Comparison of ENCODE assay signal across 8 mouse cellular contexts in genomic region chr9:3531521-3531965, GRCm38 (mm10). TPM values are rescaled to one million over a fixed set of nuclear protein-coding genes. Genes with fewer than 3 reads are reported as not detected.
DNase-seq lines count a peak whose midpoint lies in the region; ATAC-seq and TF ChIP-seq lines count a peak whose summit lies in the region.

No protein-coding gene starts in this region.

- H3K36me3 ChIP-seq in lung, postnatal 0 days (ENCODE audit: insufficient read depth, low read length), result no peaks in the 10 kb centered on the region
- H3K36me3 ChIP-seq in embryonic facial prominence, embryonic 12.5 days, result no peaks in the 10 kb centered on the region
- no peaks in the 10 kb centered on the region for H3K36me3 ChIP-seq in hindbrain, embryonic 13.5 days
- H3K36me3 ChIP-seq in neural tube, embryonic 15.5 days, result no peaks in the 10 kb centered on the region

- no peak for ATAC-seq in lung, postnatal 0 days
- ATAC-seq in embryonic facial prominence, embryonic 12.5 days (ENCODE audit: insufficient number of reproducible peaks, insufficient read depth, low FRiP score, low TSS enrichment), result 0 out of 2 replicates have a peak, but pooled peaks have one; percentile 44
- ATAC-seq in hindbrain, embryonic 13.5 days (ENCODE audit: low FRiP score), result peak; percentile 75
- peak; percentile 68 for ATAC-seq in neural tube, embryonic 15.5 days (ENCODE audit: low FRiP score)

- no peak for TF ChIP-seq CTCF in lung, postnatal 0 days (IDR thresholded peaks at IDR 0.05)

- TF ChIP-seq EP300 in lung, postnatal 0 days (IDR thresholded peaks at IDR 0.05), result no peak

- H3K9me3 ChIP-seq in lung, postnatal 0 days (ENCODE audit: low read length), result no peaks in the 10 kb centered on the region
- H3K9me3 ChIP-seq in embryonic facial prominence, embryonic 12.5 days, result no peaks in the 10 kb centered on the region
- H3K9me3 ChIP-seq in hindbrain, embryonic 13.5 days, result no peaks in the 10 kb centered on the region
- H3K9me3 ChIP-seq in neural tube, embryonic 15.5 days (replicated peaks), result no peaks in the 10 kb centered on the region

- 6% methylated on average over 15 of the region's 15 CpGs for WGBS in lung, postnatal 0 days
- 4% methylated on average over 15 of the region's 15 CpGs for WGBS in embryonic facial prominence, embryonic 12.5 days
- WGBS in hindbrain, embryonic 13.5 days, result under 1% methylated on average over 15 of the region's 15 CpGs
- whole genome bisulfite sequencing in neural tube, embryonic 15.5 days, result 3% methylated on average over 15 of the region's 15 CpGs

- intact Hi-C loops in left cerebral cortex, postnatal 4 days (cut with DNase I), result loop anchor here (10.0 kb wide), 1 partner anchor 773 kb away; the partner anchor contains the start of genes Aasdhppt and Kbtbd3

- peak overlapping the region; percentile 52 for H3K4me3 ChIP-seq in lung, postnatal 0 days (ENCODE audit: low read depth, low read length)
- H3K4me3 ChIP-seq in embryonic facial prominence, embryonic 12.5 days, result peak overlapping the region; percentile 71
- peak overlapping the region; percentile 85 for H3K4me3 ChIP-seq in hindbrain, embryonic 13.5 days
- H3K4me3 ChIP-seq in neural tube, embryonic 15.5 days (replicated peaks), result peak overlapping the region; percentile 85

- H3K9ac ChIP-seq in lung, postnatal 0 days (replicated peaks; ENCODE audit: low read depth), result no peak overlapping the region
- H3K9ac ChIP-seq in embryonic facial prominence, embryonic 12.5 days, result no peak overlapping the region
- H3K9ac ChIP-seq in hindbrain, embryonic 13.5 days, result peak overlapping the region; percentile 92
- peak overlapping the region; percentile 82 for H3K9ac ChIP-seq in neural tube, embryonic 15.5 days (replicated peaks)

- DNase-seq in lung, postnatal 0 days (ENCODE audit: low spot score), result no peak
- DNase-seq in lung, postnatal 36 days, result no peak
- DNase-seq in left cerebral cortex, postnatal 4 days, result peak; percentile 22
- DNase-seq in testis, postnatal 10 days (ENCODE audit: low spot score), result no peak
- no peak for DNase-seq in urinary bladder, postnatal 36 days (ENCODE audit: low spot score in 2 of 2)

- no peaks in the 10 kb centered on the region for H3K4me1 ChIP-seq in lung, postnatal 0 days (ENCODE audit: insufficient read depth, low read depth, low read length)
- H3K4me1 ChIP-seq in embryonic facial prominence, embryonic 12.5 days, result no peaks in the 10 kb centered on the region
- H3K4me1 ChIP-seq in hindbrain, embryonic 13.5 days (replicated peaks), result peaks cover 17% of the 10 kb centered on the region
- peaks cover 10% of the 10 kb centered on the region; the same call in 1 of the 2 replicates for H3K4me1 ChIP-seq in neural tube, embryonic 15.5 days

- no peaks in the 10 kb centered on the region for H3K27me3 ChIP-seq in lung, postnatal 0 days (replicated peaks; ENCODE audit: insufficient read depth, low read length)
- H3K27me3 ChIP-seq in embryonic facial prominence, embryonic 12.5 days, result no peaks in the 10 kb centered on the region
- no peaks in the 10 kb centered on the region for H3K27me3 ChIP-seq in hindbrain, embryonic 13.5 days
- no peaks in the 10 kb centered on the region for H3K27me3 ChIP-seq in neural tube, embryonic 15.5 days (replicated peaks)

- peak overlapping the region; percentile 91 for H3K4me2 ChIP-seq in lung, postnatal 0 days (replicated peaks; ENCODE audit: low read depth, low read length)
- H3K4me2 ChIP-seq in embryonic facial prominence, embryonic 12.5 days (replicated peaks), result peak overlapping the region; percentile 81
- peak overlapping the region; percentile 74 for H3K4me2 ChIP-seq in hindbrain, embryonic 13.5 days
- peak overlapping the region; percentile 84 for H3K4me2 ChIP-seq in neural tube, embryonic 15.5 days

- no peak overlapping the region for H3K27ac ChIP-seq in lung, postnatal 0 days (ENCODE audit: low read length)
- H3K27ac ChIP-seq in embryonic facial prominence, embryonic 12.5 days, result no peak overlapping the region
- H3K27ac ChIP-seq in hindbrain, embryonic 13.5 days, result peak overlapping the region; percentile 95
- peak overlapping the region; percentile 89 for H3K27ac ChIP-seq in neural tube, embryonic 15.5 days (replicated peaks)

RNA-seq across cellular contexts. Expression of gene Gucy1a2, which starts 1.0 kb away (rescaled TPM):
- 0.78 and 1.2 TPM in 2 replicates for polyA plus RNA-seq in lung, postnatal 0 days (2015; fragmentation: Nextera tagmentation; extraction: Ambion mirVana)
- 1.6 and 2.9 TPM in 2 replicates for polyA plus RNA-seq in embryonic facial prominence, embryonic 12.5 days (2016; fragmentation: Nextera tagmentation; extraction: Ambion mirVana)
- polyA plus RNA-seq in hindbrain, embryonic 13.5 days (2015; fragmentation: Nextera tagmentation; extraction: Ambion mirVana), result 4.0 and 4.1 TPM in 2 replicates
- total RNA-seq in left cerebral cortex, postnatal 4 days (2021), result 10 to 100 TPM; 58.9 to 59.3 TPM
- polyA plus RNA-seq in neural tube, embryonic 15.5 days (2015; fragmentation: Nextera tagmentation; extraction: Ambion mirVana), result 3.8 and 4.6 TPM in 2 replicates

Comparison
In these comparisons a context has a peak if more than half of its experiments do, and no peak if none do; other contexts are left out.
1. H3K27ac ChIP-seq: peak in hindbrain, embryonic 13.5 days (single experiment) and neural tube, embryonic 15.5 days (single experiment); none in lung, postnatal 0 days (single experiment) and embryonic facial prominence, embryonic 12.5 days (single experiment).
2. H3K9ac ChIP-seq: peak in hindbrain, embryonic 13.5 days (single experiment) and neural tube, embryonic 15.5 days (single experiment); none in lung, postnatal 0 days (single experiment) and embryonic facial prominence, embryonic 12.5 days (single experiment).
3. Peak in every context shown above with its lines, with median percentiles within 50 percentile points of each other: H3K4me2 ChIP-seq and H3K4me3 ChIP-seq.